Mouse (Mus musculus) ES-E14 (cell line): Measurements from ENCODE around the gene Fam168a. TPM values are rescaled to one million over a fixed set of nuclear protein-coding genes. Genes with fewer than 3 reads are reported as not detected.

ENCODE experiments used
- DNase-seq: peaks from one replicate; pipeline ENCODE4 v3.0.0-alpha.2; 2013; ENCODE audit warnings: low read depth, low spot score
- H3K27ac ChIP-seq: 2 replicates; pipeline ENCODE4 v1.5.1; 2012; ENCODE audit warnings: low read depth, mild to moderate bottlenecking, low read length, moderate library complexity, mixed read lengths; ENCODE audit not compliant: poor library complexity, insufficient read depth, severe bottlenecking
- H3K36me3 ChIP-seq: 2 replicates; pipeline ENCODE4 v1.6.1; 2012; ENCODE audit warnings: mild to moderate bottlenecking, low read length, moderate library complexity, mixed read lengths; ENCODE audit not compliant: control insufficient read depth, poor library complexity, insufficient read depth, severe bottlenecking
- H3K4me1 ChIP-seq, 2 experiments: fragments of 150-350 bp in 1 of 2; sonication (generic) in 1 of 2; 2 replicates each; pipeline ENCODE4 v1.6.1; 2012; ENCODE audit warnings: low read length in 2 of 2, mild to moderate bottlenecking in 1 of 2, mixed read lengths in 1 of 2; ENCODE audit not compliant: control insufficient read depth in 2 of 2, insufficient read depth in 2 of 2, poor library complexity in 1 of 2
- H3K4me3 ChIP-seq, 2 experiments: fragments of 150-350 bp in 1 of 2; sonication (generic) in 1 of 2; 2 replicates each; pipeline ENCODE4 v1.5.1; 2012; ENCODE audit warnings: low read length in 2 of 2, low read depth in 1 of 2, mild to moderate bottlenecking in 1 of 2, mixed read lengths in 1 of 2; ENCODE audit not compliant: insufficient read depth in 1 of 2, poor library complexity in 1 of 2, severe bottlenecking in 1 of 2
- H3K9ac ChIP-seq: 2 replicates; pipeline ENCODE4 v1.6.1; 2012; ENCODE audit warnings: low read depth, mild to moderate bottlenecking, low read length, mixed read lengths; ENCODE audit not compliant: poor library complexity, insufficient read depth, severe bottlenecking
- H3K9me3 ChIP-seq: fragments of 150-350 bp; sonication (generic); 2 replicates; pipeline ENCODE4 v1.6.1; 2012; ENCODE audit warnings: low read depth, mild to moderate bottlenecking, low read length; ENCODE audit not compliant: control insufficient read depth, insufficient read depth
- CHD2 ChIP-seq: IDR thresholded peaks from 2 replicates; pipeline ENCODE4 v1.6.1; 2014; ENCODE audit warnings: mild to moderate bottlenecking, low read depth, low read length, inconsistent platforms
- HCFC1 ChIP-seq: IDR thresholded peaks from 2 replicates; pipeline ENCODE4 v1.6.1; 2012; ENCODE audit warnings: low read length, inconsistent platforms, borderline replicate concordance; ENCODE audit not compliant: insufficient read depth
- MAFK ChIP-seq: IDR thresholded peaks from 2 replicates; pipeline ENCODE4 v1.6.1; 2014; ENCODE audit warnings: mild to moderate bottlenecking, low read depth, low read length, inconsistent platforms; ENCODE audit not compliant: insufficient read depth
- ZC3H11A ChIP-seq: IDR thresholded peaks from 2 replicates; pipeline ENCODE4 v1.6.1; 2012; ENCODE audit warnings: low read depth, mild to moderate bottlenecking, inconsistent platforms, low read length, borderline replicate concordance
- ZNF384 ChIP-seq: IDR thresholded peaks from 2 replicates; pipeline ENCODE4 v1.6.1; 2012; ENCODE audit warnings: low read depth, low read length, inconsistent platforms
- in situ Hi-C, 2 experiments: fragments of 600-800 bp; cut with MboI; formaldehyde crosslinking; loops; one replicate each; pipeline ENCODE4 v1.15.1; 2025; ENCODE audit warnings: low sequenced_read_pairs in 2 of 2, inconsistent platforms in 1 of 2; ENCODE audit not compliant: unreplicated experiment in 2 of 2
- total RNA-seq: library from RNA; depleted of rRNA; stranded (reverse); fragments of 300-350 nt; gene quantifications from 2 replicates; pipeline ENCODE4 v1.2.3, GENCODE M21; 2012

The Fam168a gene
- total RNA-seq, 1 experiment: 21.1 TPM

DNA sequence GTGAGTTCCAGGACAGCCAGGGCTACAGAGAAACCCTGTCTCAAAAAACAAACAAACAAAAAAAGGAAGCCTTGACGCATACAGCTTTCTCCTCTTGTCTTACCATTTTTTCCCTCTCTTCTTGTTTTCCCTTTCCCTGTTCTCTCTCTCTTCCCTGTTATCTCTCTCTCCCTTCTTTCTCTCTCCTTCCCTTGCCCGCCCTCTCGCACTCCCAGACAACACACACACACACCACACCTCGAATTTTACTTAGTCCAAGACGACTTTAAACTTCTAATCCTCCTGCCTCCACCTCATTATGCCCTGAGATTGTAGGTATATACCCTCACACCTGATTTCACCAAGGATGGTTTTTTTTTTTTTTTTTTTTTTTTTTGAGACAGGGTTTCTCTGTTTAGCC, 22.4 kb upstream of the Fam168a start:
- H3K27ac ChIP-seq: no peak overlapping the region
- DNase-seq: no peak
- in situ Hi-C loops: no loop called here
- no peak overlapping the region for H3K9ac ChIP-seq
- H3K4me1 ChIP-seq: peaks cover 3 to 5% of the 10 kb centered on the region in 2 experiments; a peak in 1 of 4 replicates
- H3K9me3 ChIP-seq: no peaks in the 10 kb centered on the region
- H3K36me3 ChIP-seq: no peaks in the 10 kb centered on the region; the same call in 1 of the 2 replicates
- TF ChIP-seq MAFK (no peak), CHD2 (no peak), ZNF384 (no peak), ZC3H11A (no peak), HCFC1 (no peak)
- H3K4me3 ChIP-seq: no peak overlapping the region

DNA sequence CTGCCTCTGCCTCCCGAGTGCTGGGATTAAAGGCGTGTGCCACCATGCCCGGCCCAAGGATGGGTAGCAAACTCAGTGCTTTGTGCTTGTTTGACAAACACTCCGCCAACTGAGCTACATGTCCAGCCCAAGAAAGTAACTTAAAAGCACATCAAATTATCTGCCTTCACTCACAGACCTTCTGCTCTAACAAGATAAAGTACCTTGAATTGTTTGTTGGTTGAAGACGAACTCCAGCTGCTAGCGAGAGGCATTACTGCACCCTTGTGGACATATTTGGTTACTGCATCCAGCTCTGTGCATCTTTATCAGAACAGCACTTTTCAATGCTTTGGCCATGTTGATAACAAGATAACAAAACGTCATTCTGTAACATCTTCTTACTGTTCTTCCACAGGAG, 21.9 kb upstream of the Fam168a start:
- peaks cover under 1 to 1% of the 10 kb centered on the region in 2 experiments; a peak in 1 of 4 replicates for H3K4me1 ChIP-seq
- in situ Hi-C loops: no loop called here
- no peaks in the 10 kb centered on the region for H3K9me3 ChIP-seq
- DNase-seq: peak; percentile 69
- no peak overlapping the region for H3K4me3 ChIP-seq
- no peaks in the 10 kb centered on the region for H3K36me3 ChIP-seq
- TF ChIP-seq CHD2: no peak
- no peak for TF ChIP-seq HCFC1
- TF ChIP-seq ZC3H11A: no peak
- no peak for TF ChIP-seq MAFK
- no peak for TF ChIP-seq ZNF384
- no peak overlapping the region for H3K27ac ChIP-seq
- H3K9ac ChIP-seq: no peak overlapping the region

DNA sequence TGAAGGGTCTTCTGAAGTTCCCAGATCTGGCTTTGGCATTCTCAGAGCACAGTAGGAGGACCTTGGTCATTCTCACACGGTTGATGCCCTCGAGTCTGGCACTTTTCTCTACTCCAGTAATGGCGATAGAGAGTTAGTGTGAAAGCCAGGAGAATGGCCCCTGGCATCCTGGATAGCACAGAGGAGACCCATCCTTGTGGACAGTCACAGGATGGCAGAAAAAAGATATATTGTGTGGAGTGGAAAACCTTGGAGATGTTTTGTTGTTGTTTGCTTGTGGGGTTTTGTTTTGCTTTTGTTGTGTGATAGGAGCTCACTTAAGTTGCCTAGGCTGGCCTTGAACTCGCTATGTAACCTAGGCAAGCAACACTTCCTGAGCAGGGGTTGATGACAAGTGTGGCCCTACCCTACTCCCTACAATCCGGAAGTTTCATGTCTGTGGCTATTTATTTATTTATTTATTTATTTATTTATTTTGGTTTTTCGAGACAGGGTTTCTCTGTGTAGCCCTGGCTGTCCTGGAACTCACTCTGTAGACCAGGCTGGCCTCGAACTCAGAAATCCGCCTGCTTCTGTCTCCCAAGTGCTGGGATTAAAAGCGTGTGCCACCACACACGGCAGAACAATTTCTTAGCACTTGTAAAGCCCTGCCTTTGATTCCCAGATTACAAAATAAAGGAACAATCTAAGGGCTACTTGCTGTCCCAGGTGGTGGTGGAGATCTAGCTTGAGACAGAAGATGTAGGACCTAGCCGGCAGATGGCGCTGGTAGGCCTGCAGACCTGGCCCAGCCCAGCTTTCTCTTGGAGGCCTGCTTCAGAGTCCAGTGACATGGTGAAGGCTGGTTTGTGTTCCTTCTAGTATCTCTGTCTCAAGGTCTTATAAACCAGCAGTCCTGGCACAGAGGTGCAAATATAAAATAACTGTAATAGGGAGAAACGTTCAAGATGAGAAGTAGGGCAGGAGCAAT, 21.1 kb upstream of the Fam168a start:
- no peaks in the 10 kb centered on the region for H3K9me3 ChIP-seq
- DNase-seq: no peak
- H3K9ac ChIP-seq: no peak overlapping the region
- no peaks in the 10 kb centered on the region for H3K4me1 ChIP-seq
- no peaks in the 10 kb centered on the region for H3K36me3 ChIP-seq
- H3K27ac ChIP-seq: no peak overlapping the region
- TF ChIP-seq ZC3H11A: 0 out of 2 replicates have a peak, but pooled peaks have one; percentile 41
- TF ChIP-seq HCFC1: no peak
- H3K4me3 ChIP-seq: no peak overlapping the region
- in situ Hi-C loops: no loop called here

DNA sequence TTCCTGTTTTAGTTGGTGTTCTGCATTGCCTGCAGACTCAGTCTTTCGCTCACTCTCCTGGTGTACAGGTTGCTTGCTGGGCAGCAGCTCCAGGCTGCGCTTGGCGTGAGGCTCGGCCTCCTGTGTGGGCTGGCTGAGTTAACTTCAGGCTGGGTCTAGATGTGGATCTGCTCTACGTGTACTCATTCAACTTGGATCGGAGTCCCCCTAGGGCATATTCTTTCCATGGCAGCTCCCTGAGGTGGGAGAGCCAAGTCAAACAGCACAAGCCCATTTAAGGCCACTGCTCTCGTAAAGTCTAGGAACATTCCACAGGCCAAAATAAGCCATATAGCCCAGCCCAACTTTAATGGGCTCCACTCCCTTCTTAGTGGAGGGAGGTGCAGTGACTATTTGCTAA, 18.0 kb upstream of the Fam168a start:
- Histone ChIP-seq H3K27ac (no peak overlapping the region), H3K4me3 (no peak overlapping the region), H3K4me1 (no peaks in the 10 kb centered on the region), H3K9ac (no peak overlapping the region), H3K36me3 (no peaks in the 10 kb centered on the region), H3K9me3 (no peaks in the 10 kb centered on the region)
- TF ChIP-seq ZNF384 (no peak), CHD2 (no peak), HCFC1 (no peak), MAFK (no peak), ZC3H11A (no peak)
- in situ Hi-C loops: no loop called here
- DNase-seq: no peak
